Mouse (Mus musculus): ENCODE results near the gene Hoxa13. TPM values are rescaled to one million over a fixed set of nuclear protein-coding genes. Genes with fewer than 3 reads are reported as not detected.

The Hoxa13 gene
- total RNA-seq, 2 experiments from 2014 or later, result not detected

DNA sequence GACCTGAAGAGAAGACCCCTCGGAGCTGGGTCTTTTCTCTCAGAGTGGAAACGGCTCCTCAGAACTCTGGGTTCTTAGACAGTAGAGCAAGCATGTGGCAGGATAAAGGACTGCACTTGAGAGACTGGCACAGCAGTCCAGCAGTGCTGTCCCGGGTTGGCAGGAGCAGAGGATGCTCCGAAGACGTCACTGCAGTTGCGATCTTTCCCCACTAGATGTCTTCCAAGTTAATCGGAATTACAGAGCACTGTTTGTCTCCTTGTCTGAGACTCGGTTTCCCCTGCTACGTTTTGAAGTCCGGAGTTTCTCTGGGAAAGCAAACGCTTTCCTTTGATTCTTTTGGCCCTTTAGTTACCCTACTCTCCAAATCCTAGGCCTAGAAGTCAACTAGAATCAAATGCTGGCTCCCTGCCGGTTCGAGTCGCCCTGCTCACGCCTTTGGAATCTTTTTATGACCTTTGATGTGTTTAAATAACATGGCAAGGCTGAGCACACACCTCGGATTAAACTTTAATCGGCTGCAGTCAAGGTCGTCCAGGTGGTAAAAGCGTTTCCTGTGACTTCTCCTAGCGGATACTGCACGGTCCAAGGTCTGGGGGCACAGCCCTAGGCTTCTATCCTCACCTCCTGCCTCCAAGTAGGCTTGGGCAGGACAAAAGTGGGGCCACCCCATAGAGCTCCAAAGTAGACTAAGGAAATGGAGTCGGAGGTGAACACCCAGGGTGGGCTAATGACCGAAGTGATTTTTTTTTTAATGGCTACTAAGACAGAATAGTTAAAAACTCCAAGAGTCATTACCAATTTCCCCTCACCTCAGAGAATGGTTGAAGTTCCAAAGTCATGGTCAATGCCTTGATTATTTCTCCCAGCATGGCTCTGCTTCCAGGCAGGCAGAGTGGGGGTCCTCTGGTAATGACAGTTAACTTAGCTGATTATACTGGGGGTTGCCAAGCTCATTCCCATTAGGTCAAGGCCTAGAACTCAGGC lies 10.1 kb upstream of the Hoxa13 start:
- ATAC-seq (ENCODE audit: poor library complexity, severe bottlenecking), result 0 out of 2 replicates have a peak, but pooled peaks have one; percentile 49

DNA sequence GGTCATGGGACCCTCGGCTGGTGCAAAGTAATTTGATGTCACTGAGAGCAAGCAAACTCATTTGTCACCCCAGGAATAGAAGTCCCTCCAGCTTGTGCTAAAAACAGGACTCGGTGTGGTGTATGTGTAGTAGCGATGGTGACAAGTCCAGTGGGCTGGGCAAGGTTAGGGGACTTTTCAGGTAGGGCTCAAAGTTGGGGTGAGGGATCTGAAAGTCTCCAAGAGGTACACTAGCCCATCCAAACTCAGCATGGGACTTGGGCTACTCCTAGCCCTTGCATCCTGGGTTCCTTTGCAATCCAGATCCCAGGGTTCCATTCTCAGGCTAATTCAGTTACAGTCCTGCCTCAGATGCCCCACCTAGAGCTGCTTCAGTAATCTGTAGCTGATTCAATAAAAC lies 8.1 kb upstream of the Hoxa13 start:
- ATAC-seq (ENCODE audit: poor library complexity, severe bottlenecking), result no peak

DNA sequence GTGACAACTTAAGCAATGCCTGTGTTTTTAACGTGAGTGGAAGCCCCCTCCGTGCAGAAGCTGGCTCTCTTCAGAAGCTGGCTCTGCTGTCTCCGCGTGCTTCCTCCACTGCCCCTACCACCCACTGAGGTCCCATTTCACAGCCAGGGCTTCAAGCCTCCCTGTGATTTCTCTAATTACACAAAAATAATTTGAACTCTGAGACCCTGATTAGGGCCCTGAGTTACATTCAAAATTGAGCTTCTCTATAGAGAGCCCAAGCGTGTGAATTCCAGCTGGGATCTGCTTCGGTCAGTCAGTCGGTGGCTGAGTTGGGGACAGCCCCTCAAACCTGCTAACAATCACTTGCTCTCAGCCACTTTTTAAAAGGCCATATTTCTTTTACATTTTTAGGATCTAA lies 7.7 kb upstream of the Hoxa13 start:
- no peak for ATAC-seq (ENCODE audit: poor library complexity, severe bottlenecking)

DNA sequence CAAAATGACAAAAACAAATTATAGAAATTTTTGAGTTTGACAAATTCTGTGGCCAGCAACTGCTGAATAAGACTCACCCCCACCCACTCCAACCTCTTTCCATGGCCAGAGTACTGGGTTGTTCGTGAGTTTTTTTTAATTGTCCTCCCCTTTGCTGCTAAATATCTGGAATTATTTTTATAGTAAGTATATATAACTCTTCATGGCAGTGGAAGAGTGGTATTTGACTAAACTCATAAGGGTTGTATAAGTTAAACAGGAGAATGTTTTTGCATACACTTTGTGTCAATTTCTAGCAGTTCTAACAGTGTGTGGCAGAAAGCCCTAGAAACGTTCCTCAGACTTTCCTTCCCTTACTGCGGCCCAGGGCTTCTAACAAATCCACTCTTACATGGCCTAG lies 7.0 kb upstream of the Hoxa13 start:
- no peak for ATAC-seq (ENCODE audit: poor library complexity, severe bottlenecking)

DNA sequence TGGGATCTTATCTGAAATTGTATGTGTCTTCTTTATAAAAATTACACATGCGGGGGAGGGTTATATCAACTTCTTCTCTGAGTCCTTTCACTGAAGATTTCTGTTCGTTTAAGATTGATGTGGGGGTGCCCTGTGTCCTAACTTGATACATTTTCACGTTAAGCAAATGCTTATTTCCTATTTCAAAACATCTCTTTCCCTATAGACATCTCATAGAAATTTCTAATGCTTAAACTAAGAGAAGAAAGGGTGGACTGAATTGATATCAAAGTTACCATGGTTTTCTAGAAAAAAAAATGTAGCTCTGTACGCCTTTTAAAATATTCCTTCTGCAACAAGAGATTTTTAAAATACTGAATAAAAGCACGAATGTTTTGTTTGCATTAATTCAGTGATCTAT lies 6.5 kb upstream of the Hoxa13 start:
- no peak for ATAC-seq (ENCODE audit: poor library complexity, severe bottlenecking)

DNA sequence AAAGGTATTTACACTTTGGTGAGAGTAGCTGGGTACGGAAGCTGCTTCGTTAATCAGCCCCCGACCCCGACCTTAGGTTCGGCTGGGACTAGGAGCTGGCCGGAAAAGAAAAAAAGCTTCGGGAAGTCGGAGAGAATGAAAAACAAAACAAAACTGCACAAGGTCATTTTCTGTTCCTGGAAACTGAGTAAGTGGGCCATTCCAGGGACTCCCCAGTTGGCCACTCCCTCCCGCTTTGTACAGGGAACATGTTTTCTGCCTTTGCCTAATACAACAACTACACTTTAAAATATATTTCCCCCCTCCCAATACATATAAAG lies 5.9 kb upstream of the Hoxa13 start:
- no peak for ATAC-seq (ENCODE audit: poor library complexity, severe bottlenecking)

DNA sequence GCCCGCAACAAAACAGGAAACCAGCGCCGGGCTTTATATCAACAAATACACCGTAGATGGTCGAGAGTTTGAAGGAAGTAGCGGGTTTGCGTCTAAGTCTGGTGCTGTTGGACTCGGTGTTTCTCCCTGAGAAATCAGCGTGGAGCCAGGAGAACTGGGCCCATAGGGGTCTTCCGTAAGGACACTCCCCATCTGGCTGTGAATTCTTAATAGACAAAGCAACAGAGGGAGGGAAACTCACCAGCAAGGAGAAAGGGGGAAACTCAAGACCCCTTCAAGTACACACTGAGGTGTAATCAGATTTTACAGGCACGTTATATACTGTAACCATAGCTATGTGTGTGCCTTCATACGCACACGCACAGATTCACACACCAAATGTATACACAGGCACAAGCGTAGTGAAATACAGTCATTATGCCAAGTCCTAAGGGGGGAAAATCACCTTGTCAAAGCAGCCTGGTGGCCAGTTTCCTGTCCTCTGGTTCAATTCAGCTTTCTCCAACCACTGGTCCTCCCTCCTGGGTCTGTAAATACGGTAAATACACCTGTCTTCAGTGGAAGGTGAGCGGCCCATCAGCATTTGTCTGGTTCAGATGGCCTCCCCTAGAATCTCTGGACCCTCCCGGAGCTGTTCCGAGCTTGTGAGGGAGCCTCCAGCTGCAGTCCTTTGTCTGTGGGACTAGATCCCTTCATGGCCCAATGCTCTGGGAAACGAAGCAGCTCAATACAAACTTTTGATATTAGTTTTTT lies 5.4 kb upstream of the Hoxa13 start:
- ATAC-seq (ENCODE audit: poor library complexity, severe bottlenecking), result no peak

DNA sequence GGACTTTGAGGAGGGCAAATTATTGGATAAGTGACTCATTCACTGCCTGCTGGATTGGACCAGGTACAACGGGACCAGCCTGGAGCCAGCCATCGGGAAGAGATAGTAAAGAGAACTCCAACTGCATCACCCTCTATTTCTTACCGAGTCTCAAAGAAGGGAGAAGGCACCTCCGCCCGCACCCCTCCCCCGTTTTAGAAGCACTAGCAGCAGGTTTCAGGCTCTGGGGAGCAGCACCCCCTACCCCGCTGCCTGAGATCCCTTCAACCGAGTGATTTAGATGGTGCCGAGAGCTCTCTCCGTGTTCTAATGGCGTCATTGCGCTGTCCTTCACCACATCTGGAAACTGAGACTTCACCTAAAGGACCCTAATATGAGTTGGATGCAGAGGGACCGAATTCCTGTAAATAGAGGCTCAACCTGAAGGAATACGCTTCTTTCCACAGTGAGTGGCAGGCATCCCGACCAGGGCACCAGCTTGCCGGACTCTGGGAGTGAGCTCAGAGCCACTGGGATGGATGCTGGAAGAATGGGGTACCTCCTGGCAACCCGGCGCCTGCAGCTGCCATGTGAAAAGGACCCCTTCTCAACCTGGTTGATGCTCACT lies 4.7 kb upstream of the Hoxa13 start:
- ATAC-seq (ENCODE audit: poor library complexity, severe bottlenecking), result no peak

DNA sequence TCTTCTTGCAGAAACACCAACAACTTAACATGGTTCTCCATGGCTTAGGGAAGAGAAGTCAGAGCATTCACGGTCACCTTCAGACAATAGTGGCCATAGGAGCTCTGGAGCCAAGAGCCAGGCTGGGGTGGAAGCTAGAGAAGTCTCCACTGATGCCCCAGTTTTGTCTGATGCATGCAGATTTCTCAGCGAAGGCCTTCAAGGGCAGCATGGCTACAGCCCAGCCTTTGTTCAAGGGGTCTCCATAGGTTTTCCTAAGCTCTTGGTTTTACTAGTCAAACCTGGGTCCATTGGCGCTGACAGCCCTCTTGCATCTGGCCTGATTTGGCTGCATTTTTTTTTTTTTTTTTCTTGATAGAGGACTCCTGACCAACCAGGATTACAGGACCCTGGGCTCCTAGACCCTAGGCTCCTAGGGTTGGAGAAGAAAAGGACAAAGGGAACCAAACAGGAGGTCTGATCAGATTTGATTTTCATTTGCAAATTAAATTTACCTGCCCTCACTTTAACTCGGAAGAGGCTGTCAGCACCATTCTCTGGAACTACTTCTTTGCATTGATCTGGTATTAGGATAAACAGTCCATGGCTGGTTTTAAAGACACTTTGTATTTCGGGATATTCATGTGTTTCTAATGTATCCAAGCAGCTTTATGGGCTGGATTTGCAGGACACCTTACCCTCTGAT lies 3.6 kb upstream of the Hoxa13 start:
- no peak for ATAC-seq (ENCODE audit: poor library complexity, severe bottlenecking)

DNA sequence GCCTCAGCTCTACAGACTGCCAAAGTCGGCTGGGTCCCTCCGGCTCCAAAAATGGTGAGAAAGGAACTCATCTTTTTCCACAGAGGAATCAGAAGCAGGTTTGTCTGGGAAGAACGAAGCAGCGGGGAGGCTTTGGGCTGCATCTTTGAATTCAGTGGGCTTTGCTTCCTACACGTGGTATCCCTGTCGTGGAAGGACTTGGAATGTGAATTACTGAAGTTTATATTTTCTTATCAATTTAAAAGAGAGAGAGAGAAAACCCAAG lies 2.6 kb upstream of the Hoxa13 start:
- ATAC-seq (ENCODE audit: poor library complexity, severe bottlenecking), result no peak

DNA sequence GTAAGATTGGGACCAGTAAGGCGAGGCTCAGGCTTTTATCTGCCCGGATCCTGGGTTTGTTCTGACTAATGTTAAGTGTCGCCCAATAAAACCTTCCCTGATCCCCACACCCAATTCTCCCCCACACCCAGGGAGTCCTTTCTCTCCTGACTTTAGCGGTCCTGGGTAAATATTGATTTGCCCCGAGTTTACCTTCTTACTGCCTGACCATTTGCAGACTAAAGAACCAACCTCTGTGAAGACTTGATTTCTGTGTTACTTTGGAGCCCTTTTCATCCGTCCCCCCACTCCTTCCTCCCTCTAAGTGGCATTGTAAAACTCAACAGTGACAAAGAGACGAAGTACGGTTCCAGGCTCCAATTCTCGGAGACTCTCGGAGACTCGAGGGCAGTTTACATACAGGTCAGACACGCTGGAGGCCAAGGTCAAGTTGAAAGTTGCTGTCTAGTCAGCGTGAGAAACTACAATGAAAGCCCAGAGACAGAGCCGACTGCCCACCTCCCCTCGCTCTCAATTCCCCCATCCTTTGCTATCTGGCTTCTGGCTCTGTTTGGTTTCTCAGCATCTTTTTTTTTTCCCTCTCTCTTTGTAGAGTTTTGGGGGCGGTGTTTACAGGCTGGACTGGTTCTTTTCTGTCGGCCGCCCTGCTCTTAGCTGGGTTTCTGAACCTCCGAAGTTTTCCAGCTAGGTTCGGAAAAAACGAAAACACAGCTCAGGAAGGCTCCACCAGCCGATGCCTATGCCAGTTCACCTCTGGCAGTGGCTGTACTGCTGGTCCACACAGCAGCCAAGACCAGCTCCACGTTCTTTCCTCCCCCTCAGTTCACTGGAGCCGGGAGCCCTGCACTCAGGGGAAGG lies 2.0 kb upstream of the Hoxa13 start:
- no peak for ATAC-seq (ENCODE audit: poor library complexity, severe bottlenecking)

DNA sequence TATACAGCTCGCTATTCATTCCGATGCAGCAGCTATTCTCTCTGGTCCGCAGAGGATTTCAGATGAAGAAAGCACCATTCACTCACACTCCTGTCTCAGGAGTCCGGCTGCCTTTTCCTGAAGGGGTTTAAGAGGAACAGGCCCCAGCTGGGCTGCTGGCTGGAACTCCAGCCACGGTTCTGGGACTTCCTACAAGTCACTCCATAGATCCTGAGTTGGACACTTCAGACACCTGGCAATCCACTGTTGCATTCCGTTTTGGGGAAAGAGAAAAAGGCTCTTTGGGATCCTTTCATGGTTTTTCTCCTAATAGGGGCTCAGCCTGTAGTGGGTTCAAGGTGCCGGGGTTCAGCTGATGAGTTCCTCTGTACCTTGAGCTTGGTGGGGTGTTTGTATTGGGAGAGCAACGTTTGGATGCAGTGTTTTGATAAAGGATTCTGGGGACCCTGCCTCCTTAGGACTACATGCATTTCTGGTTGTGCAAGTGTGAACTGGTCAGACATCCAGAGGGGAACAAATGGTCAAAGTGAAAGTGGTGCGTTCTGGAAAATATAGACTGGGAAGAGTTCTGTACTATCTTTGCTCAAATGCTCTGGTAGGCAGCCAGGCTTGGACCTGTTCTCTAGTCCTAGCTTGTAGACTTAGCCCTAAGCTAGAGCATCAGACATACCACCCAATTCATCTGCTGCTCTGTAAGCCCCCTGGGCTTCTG lies 1.2 kb upstream of the Hoxa13 start:
- ATAC-seq (ENCODE audit: poor library complexity, severe bottlenecking), result no peak

DNA sequence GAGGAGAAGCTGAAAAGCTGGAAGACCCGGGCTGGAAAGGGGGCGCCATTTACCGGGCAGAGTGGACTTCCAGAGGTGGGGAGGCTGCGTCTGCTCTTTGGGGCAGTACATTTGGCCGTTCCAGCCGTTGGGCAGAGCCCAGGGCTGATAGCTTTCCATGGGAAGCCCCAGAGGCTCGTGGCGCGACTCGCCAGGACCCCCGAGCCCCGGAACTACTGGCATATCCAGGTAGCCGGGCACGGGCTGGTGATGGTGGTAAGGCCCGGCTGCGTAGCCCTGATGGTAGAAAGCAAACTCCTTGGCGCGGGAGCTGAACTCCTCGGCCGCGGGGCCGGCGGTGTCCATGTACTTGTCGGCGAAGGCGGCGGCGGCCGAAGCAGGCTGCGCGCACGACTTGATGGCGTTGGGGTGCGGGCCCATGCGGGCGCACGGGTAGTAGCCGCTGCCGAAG lies 844 bp downstream of the Hoxa13 start:
- no peak for ATAC-seq (ENCODE audit: poor library complexity, severe bottlenecking)

DNA sequence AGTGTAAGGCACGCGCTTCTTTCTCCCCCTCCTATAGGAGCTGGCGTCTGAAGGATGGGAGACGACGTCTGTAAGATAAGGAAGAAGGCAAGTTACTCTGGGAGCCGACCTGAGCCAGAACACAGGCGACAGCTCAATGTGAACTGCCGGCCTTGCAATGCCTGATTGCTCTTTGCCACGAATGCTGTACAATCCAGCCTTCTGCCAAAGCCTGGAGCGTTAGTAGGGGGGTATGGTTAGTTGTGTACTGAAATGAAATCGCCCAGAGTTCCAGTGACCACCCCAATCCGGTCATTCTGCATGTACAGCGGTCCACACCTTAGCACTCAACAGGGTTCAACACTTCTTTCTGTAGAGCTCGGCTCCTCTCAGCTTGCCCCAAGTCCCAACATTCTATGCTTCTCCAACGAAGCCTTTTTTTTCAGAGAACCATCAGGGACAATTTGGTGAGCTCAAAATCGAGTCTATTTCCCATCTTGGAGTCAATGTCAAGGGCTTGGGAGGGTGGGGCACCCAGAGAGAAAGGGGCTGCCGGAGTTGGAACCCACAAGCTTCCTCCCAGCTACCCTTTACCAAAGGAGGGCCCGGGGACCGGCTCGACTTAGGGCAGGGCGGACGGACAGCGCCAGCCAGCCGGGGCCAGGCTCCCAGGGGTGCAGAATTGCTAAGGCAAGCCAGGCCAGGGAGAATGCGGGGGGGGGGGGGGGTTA lies 1.4 kb downstream of the Hoxa13 start:
- ATAC-seq (ENCODE audit: poor library complexity, severe bottlenecking), result no peak

DNA sequence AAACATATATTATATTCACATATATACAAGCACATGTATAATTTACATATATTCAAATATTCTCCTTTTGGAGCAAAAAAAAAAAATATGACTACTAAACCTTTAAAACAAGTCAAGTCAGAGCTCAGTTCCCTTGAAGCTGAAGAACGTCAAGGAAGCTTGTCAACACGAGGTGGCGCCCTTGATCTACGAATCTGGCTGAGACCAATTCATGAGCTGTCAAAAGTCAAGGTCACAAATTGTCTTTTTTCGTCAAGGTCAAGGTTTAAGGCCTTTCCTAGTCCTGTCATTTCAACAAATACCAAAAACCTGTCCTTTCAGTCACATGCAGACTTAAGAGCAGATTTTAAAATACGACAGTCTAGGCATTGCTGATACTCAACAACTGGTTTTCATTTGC lies 3.7 kb downstream of the Hoxa13 start:
- ATAC-seq (ENCODE audit: poor library complexity, severe bottlenecking), result peak; percentile 64

DNA sequence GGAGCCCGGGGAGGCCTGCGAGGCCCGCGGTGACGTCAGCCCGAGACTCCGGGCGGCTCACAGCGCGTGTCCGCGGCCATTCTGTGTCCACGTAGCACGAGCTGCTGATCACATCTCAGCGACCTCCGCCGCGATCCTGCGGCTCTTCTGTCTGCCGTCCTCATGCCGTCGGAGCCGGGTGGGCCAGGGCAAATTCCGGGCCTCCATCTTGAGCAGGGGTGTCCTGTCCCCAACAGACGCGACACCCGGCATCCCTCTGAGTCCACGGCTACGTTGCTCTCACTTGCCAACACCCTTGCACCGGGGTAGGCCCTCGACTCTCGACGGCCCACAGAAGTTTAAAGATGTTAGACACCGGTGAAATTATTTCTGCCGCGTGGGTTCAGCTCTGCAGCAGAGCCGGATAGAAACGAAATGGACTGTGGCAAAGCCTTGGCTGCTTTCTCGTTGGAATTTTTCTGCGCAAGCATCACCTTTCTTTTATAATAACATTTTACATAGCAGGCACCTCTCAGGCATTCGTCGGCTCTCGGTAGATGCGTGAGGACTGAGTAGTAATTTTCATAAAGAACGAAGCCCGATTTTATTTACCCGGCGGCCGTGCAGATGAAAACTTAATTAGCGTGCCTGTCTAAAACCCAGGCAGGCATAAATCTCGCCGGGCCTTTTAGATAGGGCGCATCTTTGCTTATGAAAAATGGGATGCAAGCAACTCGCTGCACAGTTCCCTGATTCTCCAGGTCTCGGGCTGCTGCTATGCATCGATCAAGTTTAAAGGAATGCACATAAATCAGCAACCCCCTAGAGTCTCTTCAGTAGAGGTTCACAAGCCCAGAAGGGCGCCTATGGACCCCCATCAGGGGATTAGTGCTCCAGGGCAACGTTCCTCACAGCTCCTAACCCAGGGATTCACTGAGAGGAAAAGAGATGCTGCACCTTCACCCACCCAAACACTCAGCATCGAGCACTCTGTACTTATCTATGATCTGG lies 6.9 kb downstream of the Hoxa13 start:
- no peak; the same call in 1 of the 2 replicates for ATAC-seq (ENCODE audit: poor library complexity, severe bottlenecking)

DNA sequence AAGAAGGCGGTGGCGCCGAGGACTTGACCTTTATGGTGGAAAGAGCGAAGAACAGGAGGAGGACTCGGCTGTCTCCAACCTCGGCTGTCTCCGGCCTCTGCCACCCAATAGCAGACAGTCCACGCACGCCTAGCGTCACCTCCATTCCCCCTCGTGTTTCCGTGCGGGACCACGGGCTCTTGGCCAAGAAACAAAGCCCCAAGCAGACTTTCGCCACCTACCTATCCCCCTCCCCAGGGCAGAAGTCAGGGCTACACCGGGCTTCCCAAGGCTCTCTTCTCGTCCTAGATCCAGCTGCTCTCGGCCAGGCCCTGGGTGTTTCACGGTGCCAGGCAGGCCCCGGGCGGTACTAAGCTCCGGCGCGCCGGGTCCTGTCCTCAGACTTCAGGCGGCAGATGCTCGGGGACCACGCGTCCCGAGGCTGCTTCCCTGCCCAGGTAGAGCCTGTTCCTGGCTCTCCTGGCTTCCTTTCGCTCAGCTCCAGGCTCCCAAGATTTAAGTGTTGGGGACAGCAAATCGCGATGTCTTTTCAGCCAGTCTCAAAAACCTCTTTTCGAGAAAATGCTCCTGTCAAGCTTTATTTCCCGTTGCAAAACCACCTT lies 7.8 kb downstream of the Hoxa13 start:
- ATAC-seq (ENCODE audit: poor library complexity, severe bottlenecking), result no peak
